Mouse (Mus musculus): ENCODE data around the gene Iqcd.
A peak's percentile ranks its signal among the peaks of the same experiment; 100 is the strongest.

Gene Iqcd

GRCm38 (mm10) chr5:120603515-120603914, 14.7 kb downstream of the Iqcd start:
- DNase-seq (ENCODE audit: low spot score) = no peak

DNA sequence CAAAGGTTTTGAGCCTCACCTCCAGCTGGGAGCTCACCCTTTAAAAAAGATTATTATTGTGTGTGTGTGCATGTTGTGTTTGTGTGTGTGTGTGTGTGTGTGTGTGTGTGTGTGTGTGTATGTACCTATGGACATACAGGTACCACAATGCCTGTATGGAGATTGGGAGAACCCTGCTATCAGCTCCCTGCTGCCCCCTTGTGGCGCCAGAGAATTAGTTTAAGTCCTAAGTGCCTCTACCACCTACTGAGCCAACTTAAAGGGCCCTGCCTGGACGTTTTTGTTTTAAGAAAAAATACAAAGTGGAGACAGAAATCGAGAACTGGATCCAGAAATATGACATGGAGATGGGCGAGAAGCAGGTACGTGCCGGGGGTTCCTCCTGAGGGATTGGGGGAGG, 16.0 kb downstream of the Iqcd start:
- peak; percentile 82 for DNase-seq (ENCODE audit: low spot score)

- no peak for DNase-seq (ENCODE audit: low spot score)
Measured at GRCm38 (mm10) chr5:120605241-120605661, 16.4 kb downstream of the Iqcd start.

GRCm38 (mm10) chr5:120605688-120606087, 16.9 kb downstream of the Iqcd start:
- peak; percentile 88 for DNase-seq (ENCODE audit: low spot score)

GRCm38 (mm10) chr5:120606590-120607200, 17.9 kb downstream of the Iqcd start:
- no peak for DNase-seq (ENCODE audit: low spot score)

DNA sequence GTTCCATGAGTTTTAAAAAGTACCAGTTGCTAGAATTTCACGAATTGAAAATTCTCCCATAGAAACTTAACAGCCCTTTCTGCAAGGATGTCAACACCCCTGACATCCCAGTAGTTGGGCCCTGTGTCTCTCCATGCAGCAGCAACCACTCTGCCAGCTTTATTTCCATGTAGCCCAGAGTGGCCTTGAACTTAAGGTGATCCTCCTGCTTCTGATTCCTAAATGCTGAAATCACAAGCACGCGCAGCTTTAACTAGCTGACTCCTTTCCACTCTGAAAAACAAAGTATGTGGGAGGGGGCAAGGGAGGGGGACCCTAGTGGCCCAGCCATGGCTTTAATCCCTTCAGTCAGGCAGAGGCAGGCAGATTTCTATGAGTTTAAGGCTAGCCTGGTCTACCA, 18.5 kb downstream of the Iqcd start:
- no peak for DNase-seq (ENCODE audit: low spot score)

DNA sequence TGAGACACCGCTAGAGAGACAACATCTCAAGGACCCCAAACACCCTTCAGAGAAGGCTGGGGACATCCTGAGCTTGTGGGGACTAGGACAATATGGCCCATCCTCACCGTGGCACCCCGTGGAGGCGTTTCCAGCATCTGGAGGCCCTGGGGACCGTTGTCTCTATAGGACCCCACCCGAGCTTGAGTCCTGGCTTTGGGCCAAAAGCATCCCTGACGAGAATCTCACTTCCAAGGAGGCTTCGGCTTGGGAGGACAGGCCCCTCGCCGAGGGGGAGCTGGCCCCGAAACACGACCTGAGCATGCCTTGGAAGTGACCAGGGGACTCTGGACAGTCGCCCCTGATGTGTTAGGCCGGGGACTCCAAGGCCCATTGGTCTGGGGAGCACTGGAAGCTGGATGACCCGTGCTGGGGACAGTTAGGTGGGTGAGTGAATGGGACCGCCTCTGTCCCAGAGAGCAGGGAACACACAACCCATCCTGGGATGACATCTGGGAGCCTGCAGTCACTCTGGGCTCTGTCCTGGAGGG, 20.5 kb downstream of the Iqcd start:
- no peak for DNase-seq (ENCODE audit: low spot score)

DNA sequence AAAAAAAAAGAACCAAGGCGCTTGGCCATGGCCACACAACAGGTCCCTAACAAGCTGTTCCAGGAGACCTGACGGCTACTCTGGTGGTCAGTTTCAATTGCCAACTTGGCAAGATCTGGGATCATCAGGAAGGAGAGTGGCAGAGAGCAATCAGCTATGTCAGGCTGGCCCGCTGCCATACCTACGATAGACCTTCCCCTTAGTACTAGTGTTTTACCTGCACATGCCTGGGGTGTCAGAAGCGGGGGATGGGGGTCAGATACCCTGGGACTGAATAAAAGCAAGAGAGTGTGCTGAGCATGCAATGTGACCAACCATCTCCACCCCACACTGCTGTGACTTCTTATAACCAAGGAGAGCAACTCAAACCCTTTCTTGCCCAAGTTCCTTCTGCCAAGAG, 22.1 kb downstream of the Iqcd start:
- DNase-seq (ENCODE audit: low spot score) = no peak

GRCm38 (mm10) chr5:120611416-120611815, 22.6 kb downstream of the Iqcd start:
- DNase-seq (ENCODE audit: low spot score) = no peak

- peak; percentile 94 for DNase-seq (ENCODE audit: low spot score)
Measured at GRCm38 (mm10) chr5:120612442-120612821, 23.6 kb downstream of the Iqcd start, which contains the start of the genes Rita1 and Ddx54. Rita1 (minus strand) TSS chr5:120612589. Ddx54 (plus strand) TSS chr5:120612739.

DNA sequence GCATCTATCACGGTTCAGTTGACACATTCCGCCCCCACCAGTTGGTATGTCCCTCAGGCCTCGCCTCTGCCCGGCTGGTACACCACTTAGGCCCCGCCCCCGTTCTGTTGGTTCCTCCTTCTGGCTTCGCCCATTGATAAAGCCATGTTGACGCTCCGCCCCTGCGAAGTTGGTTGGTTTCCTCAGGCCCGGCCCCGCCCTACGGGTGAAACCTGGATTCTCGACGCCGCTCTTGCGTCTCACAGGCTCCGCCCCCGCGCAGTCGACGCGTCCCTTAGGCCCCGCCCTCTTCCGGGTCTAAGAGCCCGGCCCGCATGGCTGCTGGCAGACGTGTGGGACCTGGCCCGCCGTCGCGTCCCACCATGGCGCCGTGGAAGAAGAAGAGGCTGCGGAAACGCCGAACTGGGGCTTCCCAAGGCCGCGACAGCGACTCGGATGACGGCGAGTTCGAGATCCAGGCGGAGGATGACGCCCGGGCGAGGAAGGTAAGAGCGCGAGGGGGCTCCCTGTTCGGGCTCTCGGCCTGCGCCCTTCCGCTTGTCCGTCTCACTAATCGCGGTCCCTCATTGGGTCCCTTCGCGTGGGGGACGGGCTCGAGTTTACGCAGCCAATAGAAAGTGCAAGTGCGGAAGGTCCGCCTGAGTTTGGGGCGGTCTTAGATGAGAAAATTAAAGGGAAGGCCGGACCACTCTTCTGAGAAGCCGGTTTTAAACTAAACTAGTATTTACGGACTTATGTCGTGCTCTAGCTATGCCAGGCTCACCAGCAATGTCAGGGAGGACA, 24.2 kb downstream of the Iqcd start:
- DNase-seq (ENCODE audit: low spot score) = peak; percentile 98

GRCm38 (mm10) chr5:120615903-120616302, 27.1 kb downstream of the Iqcd start:
- no peak for DNase-seq (ENCODE audit: low spot score)

GRCm38 (mm10) chr5:120618778-120619177, 30.0 kb downstream of the Iqcd start:
- no peak for DNase-seq (ENCODE audit: low spot score)

GRCm38 (mm10) chr5:120619201-120619600, 30.4 kb downstream of the Iqcd start:
- no peak for DNase-seq (ENCODE audit: low spot score)

- peak; percentile 79 for DNase-seq (ENCODE audit: low spot score)
Measured at GRCm38 (mm10) chr5:120620375-120621077, 31.7 kb downstream of the Iqcd start.

DNA sequence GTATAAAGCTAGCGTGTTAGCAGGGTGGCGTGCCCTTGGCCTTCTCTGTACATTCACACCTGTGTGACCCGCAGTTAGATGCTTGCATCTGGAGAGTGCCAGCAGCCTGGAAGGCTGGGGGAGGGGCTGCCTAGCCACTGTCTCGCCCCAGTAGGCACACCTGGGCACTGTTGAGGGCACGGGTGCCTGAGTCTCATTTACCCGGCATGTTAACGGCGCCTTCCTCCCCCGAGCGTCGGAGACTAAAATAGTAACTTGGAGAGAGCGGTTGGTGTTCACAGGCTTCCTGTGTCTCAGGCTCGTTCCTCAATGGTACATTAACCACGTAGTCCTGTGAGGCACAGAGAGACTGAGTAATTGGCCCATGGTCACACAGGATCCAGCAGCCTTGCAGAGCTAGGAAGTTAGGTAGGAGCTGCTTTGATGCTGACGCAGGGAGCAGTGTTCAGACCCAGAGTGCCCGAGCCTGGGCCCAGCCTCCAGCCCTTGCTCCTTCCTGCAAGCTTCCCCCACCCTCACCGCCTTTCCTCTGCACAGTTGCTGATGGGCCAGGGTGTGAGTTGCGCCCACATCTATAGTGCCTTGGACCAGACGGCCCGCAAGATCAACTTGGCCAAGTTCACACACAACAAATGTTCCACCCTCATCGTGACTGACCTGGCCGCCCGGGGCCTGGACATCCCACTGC, 32.4 kb downstream of the Iqcd start:
- DNase-seq (ENCODE audit: low spot score) = no peak

GRCm38 (mm10) chr5:120621846-120622197, 33.0 kb downstream of the Iqcd start:
- no peak for DNase-seq (ENCODE audit: low spot score)

DNA sequence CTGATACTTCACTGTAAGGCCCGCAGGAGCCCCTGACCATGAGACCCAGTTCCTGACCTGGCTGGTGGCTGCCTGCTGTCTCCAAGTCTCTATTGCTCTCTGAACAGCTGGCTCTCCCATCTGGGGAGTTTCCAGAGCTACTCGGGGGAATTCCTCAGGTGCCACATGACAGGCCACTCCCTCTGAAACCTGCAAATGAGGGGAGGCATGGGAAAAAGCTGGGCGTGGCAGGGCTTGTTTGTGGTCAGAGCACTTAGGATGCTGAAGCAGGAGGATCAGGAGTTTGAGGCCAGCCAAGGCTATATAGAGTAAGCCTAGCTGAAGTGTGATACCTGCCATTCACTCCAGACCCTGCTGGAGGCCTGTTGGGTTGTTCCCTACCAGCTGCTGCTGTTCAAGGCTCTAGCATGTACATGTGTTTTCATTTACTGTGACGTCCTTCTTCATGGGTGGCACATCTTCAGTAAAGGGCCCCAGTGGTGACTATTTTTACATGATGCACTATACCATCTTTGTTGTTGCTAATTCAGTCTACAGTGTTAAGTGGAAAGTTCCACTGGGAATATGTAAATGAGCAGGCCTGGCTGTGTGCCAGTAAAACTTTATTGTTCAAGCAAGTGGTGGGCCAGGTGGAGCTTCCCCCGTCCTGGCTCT, 33.5 kb downstream of the Iqcd start:
- DNase-seq (ENCODE audit: low spot score) = no peak

DNA sequence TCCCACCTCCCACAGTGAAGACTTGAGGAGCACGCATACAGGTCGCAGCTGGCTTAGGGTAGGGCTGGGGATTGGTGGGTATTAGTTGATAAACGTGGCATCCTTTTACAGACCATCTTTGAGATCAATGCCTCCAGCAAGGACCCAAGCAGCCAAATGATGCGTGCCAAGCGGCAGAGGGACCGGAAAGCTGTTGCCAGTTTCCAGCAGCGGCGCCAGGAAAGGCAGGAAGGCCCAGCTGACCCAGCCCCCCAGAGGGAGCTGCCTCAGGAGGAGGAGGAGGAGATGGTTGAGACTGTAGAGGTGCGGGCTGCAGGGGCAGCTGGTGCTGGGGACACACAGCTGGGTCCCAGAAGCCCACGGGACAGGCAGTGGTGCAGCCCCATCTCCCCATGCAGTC, 35.6 kb downstream of the Iqcd start:
- DNase-seq (ENCODE audit: low spot score) = no peak

GRCm38 (mm10) chr5:120626399-120626798, 37.6 kb downstream of the Iqcd start:
- no peak for DNase-seq (ENCODE audit: low spot score)

GRCm38 (mm10) chr5:120627515-120628300, 38.9 kb downstream of the Iqcd start:
- no peak for DNase-seq (ENCODE audit: low spot score)

Measured in ovary, postnatal 14 days (tissue).